Mouse (Mus musculus): ENCODE measurements around the gene Akr1cl. TPM values are rescaled to one million over a fixed set of nuclear protein-coding genes. Genes with fewer than 3 reads are reported as not detected.

Akr1cl gene
- total RNA-seq (2014; rRNA removed; ENCODE audit: low replicate concordance) (1.4 TPM in 1 of 2 replicates, not detected in the other), polyA plus RNA-seq (2015; fragmentation: Nextera tagmentation; extraction: Ambion mirVana) (0.51 and 0.66 TPM in 2 replicates)

- Histone ChIP-seq H3K36me3 (replicated peaks; ENCODE audit: control insufficient read depth, insufficient read depth, low read length) (no peaks in the 10 kb centered on the region), H3K27me3 (ENCODE audit: control insufficient read depth, insufficient read depth, low read length) (no peaks in the 10 kb centered on the region), H3K27ac (ENCODE audit: low read depth) (no peak within 1 kb of the TSS), H3K4me1 (ENCODE audit: control insufficient read depth, insufficient read depth) (no peaks in the 10 kb centered on the region), H3K4me2 (ENCODE audit: low read depth, low read length) (no peak within 1 kb of the TSS), H3K4me3 (ENCODE audit: low read depth, low read length) (no peak within 1 kb of the TSS), H3K9ac (replicated peaks; ENCODE audit: low read depth, low read length) (no peak within 1 kb of the TSS), H3K9me3 (replicated peaks; ENCODE audit: control insufficient read depth, low read length) (0 out of 2 replicates have a peak, but pooled peaks cover under 1% of the 10 kb centered on the region)
- ATAC-seq (ENCODE audit: insufficient read depth, low read depth) (no peak), DNase-seq (ENCODE audit: low spot score) (no peak)
- TF ChIP-seq EP300 (IDR thresholded peaks at IDR 0.05; ENCODE audit: low read depth) (no peak), CTCF (IDR thresholded peaks at IDR 0.05; ENCODE audit: low read depth) (no peak)
These were observed at the start of gene Akr1cl for GRCm38 (mm10) chr1:65032641-65033040. Gene Akr1cl (minus strand): TSS chr1:65032759.

DNA sequence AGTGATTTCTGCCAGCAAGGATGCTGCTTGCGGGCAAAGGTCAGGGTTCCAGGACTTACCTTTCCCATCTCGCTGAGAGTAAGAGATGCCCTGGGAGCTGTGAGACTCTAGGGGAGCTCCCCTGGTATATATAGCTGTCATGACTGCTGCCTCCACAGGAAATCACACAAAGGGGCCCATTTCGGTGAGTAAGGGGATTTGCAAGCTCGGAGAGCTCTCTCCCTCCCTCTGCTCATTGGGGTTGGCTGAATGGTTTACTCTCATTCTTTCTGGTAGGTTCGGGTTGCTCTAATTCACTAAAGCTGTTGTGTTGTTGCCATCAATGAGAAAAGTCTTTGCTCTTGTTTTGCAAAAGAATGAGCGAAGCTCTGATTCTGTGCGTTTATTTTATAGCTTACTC is 49.6 kb upstream of the Akr1cl start, which contains the start of gene Crygb:
Gene Crygb (minus strand): TSS at position 101 of the 400 bp plus-strand sequence.
- 44% methylated on average over 7 of the region's 7 CpGs for WGBS
- DNase-seq (ENCODE audit: low spot score) (no peak), ATAC-seq (ENCODE audit: insufficient read depth, low read depth) (no peak)
- H3K4me2 ChIP-seq (ENCODE audit: low read depth, low read length), result no peak within 1 kb of the TSS
- no peak within 1 kb of the TSS for H3K27ac ChIP-seq (ENCODE audit: low read depth)
- no peaks in the 10 kb centered on the region for H3K36me3 ChIP-seq (replicated peaks; ENCODE audit: control insufficient read depth, insufficient read depth, low read length)
- no peak within 1 kb of the TSS for H3K9ac ChIP-seq (replicated peaks; ENCODE audit: low read depth, low read length)
- no peaks in the 10 kb centered on the region for H3K9me3 ChIP-seq (replicated peaks; ENCODE audit: control insufficient read depth, low read length)
- H3K4me3 ChIP-seq (ENCODE audit: low read depth, low read length), result no peak within 1 kb of the TSS
- no peaks in the 10 kb centered on the region for H3K4me1 ChIP-seq (ENCODE audit: control insufficient read depth, insufficient read depth)
- TF ChIP-seq EP300 (IDR thresholded peaks at IDR 0.05; ENCODE audit: low read depth), result no peak
- no peak for TF ChIP-seq CTCF (IDR thresholded peaks at IDR 0.05; ENCODE audit: low read depth)
- no peaks in the 10 kb centered on the region for H3K27me3 ChIP-seq (ENCODE audit: control insufficient read depth, insufficient read depth, low read length)

GRCm38 (mm10) chr1:65075607-65076006 is 43.0 kb upstream of the Akr1cl start:
- no peak for ATAC-seq (ENCODE audit: insufficient read depth, low read depth)
- TF ChIP-seq EP300 (IDR thresholded peaks at IDR 0.05; ENCODE audit: low read depth) (no peak), CTCF (IDR thresholded peaks at IDR 0.05; ENCODE audit: low read depth) (peak; percentile 42)
- 9% methylated on average over 5 of the region's 5 CpGs for WGBS

DNA sequence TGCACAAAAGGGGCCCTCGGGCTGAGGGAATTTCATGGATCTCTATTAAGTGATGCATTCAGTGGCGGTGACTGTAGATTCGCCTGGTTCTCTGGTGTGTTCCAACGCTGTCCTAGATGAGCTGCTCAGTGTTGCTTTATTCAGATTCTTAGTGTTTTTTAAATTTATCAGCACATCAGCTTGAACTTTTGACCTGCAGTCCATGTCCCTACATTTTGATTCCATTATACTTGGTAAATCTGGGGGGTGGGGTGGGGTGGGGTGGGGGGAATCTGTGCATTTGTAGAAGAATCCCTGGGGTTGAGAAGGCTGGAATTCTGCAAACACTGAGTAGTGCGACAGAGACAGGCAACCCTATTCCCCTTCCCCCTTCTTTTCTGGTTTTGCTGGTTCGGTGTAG is 41.0 kb upstream of the Akr1cl start, which contains the start of gene Crygc:
Gene Crygc (minus strand): TSS at position 101 of the 400 bp plus-strand sequence.
- TF ChIP-seq CTCF (IDR thresholded peaks at IDR 0.05; ENCODE audit: low read depth), result no peak
- TF ChIP-seq EP300 (IDR thresholded peaks at IDR 0.05; ENCODE audit: low read depth), result no peak
- Histone ChIP-seq H3K9me3 (replicated peaks; ENCODE audit: control insufficient read depth, low read length) (no peaks in the 10 kb centered on the region), H3K9ac (replicated peaks; ENCODE audit: low read depth, low read length) (no peak within 1 kb of the TSS), H3K4me3 (ENCODE audit: low read depth, low read length) (no peak within 1 kb of the TSS), H3K27ac (ENCODE audit: low read depth) (no peak within 1 kb of the TSS), H3K4me1 (ENCODE audit: control insufficient read depth, insufficient read depth) (no peaks in the 10 kb centered on the region), H3K27me3 (ENCODE audit: control insufficient read depth, insufficient read depth, low read length) (no peaks in the 10 kb centered on the region), H3K36me3 (replicated peaks; ENCODE audit: control insufficient read depth, insufficient read depth, low read length) (no peaks in the 10 kb centered on the region), H3K4me2 (ENCODE audit: low read depth, low read length) (no peak within 1 kb of the TSS)
- 72% methylated on average over 6 of the region's 6 CpGs for WGBS
- DNase-seq (ENCODE audit: low spot score) (no peak), ATAC-seq (ENCODE audit: insufficient read depth, low read depth) (no peak)

More at GRCm38 (mm10) chr1:65075607-65076006, 43.0 kb upstream of the Akr1cl start:
- H3K9ac ChIP-seq (replicated peaks; ENCODE audit: low read depth, low read length), result no peak overlapping the region
- no peak overlapping the region for H3K4me3 ChIP-seq (ENCODE audit: low read depth, low read length)
- H3K4me2 ChIP-seq (ENCODE audit: low read depth, low read length), result no peak overlapping the region
- H3K9me3 ChIP-seq (replicated peaks; ENCODE audit: control insufficient read depth, low read length), result no peaks in the 10 kb centered on the region
- DNase-seq (ENCODE audit: low spot score), result peak; percentile 36
- no peaks in the 10 kb centered on the region for H3K27me3 ChIP-seq (ENCODE audit: control insufficient read depth, insufficient read depth, low read length)
- H3K4me1 ChIP-seq (ENCODE audit: control insufficient read depth, insufficient read depth), result no peaks in the 10 kb centered on the region
- H3K27ac ChIP-seq (ENCODE audit: low read depth), result no peak overlapping the region
- H3K36me3 ChIP-seq (replicated peaks; ENCODE audit: control insufficient read depth, insufficient read depth, low read length), result no peaks in the 10 kb centered on the region

DNA sequence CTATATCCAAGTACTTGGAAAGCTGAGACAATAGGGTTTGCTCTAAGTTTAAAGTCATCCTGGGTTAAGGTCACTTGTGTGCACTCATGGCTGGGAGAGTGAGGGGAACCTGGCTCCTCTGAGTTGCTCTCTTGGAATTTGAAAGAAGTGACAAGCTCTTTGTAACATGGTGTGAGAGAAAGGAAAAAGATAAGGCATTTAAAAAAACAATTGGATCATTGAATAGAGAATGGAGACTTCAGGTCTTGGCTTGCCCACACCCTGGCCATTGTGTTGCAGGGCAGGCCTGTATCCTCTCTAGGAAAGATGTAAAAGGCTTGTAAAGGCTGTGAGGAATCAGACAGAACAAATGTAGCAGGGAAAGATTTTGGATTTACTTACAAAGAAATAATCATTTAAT is 35.3 kb upstream of the Akr1cl start:
- no peaks in the 10 kb centered on the region for H3K9me3 ChIP-seq (replicated peaks; ENCODE audit: control insufficient read depth, low read length)
- H3K36me3 ChIP-seq (replicated peaks; ENCODE audit: control insufficient read depth, insufficient read depth, low read length), result no peaks in the 10 kb centered on the region
- H3K4me2 ChIP-seq (ENCODE audit: low read depth, low read length), result no peak overlapping the region
- H3K9ac ChIP-seq (replicated peaks; ENCODE audit: low read depth, low read length), result no peak overlapping the region
- DNase-seq (ENCODE audit: low spot score), result no peak
- no peaks in the 10 kb centered on the region for H3K4me1 ChIP-seq (ENCODE audit: control insufficient read depth, insufficient read depth)
- TF ChIP-seq CTCF (IDR thresholded peaks at IDR 0.05; ENCODE audit: low read depth) (no peak), EP300 (IDR thresholded peaks at IDR 0.05; ENCODE audit: low read depth) (no peak)
- no peak for ATAC-seq (ENCODE audit: insufficient read depth, low read depth)
- no peak overlapping the region for H3K27ac ChIP-seq (ENCODE audit: low read depth)
- no peak overlapping the region for H3K4me3 ChIP-seq (ENCODE audit: low read depth, low read length)
- no peaks in the 10 kb centered on the region for H3K27me3 ChIP-seq (ENCODE audit: control insufficient read depth, insufficient read depth, low read length)

DNA sequence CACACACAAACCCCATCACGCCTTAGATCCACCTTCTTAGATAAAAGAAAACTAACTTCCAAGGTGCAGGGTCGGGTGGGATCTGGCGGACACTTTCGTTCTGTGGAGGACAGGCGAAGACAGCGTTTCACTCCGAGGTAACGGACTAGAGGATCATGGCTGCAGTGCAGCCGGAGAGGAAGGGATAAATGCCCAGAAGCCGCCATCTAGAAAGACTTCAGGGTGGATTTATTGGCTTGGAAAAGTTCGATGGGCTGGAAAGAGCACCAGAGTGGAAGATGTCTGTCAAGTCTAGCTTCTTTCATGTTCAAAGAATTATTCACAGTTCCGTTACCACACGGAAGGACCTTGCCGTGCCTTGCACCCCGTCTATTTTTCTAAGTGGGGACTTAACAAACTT is 31.6 kb upstream of the Akr1cl start:
- Histone ChIP-seq H3K36me3 (replicated peaks; ENCODE audit: control insufficient read depth, insufficient read depth, low read length) (no peaks in the 10 kb centered on the region), H3K27me3 (ENCODE audit: control insufficient read depth, insufficient read depth, low read length) (no peaks in the 10 kb centered on the region), H3K9ac (replicated peaks; ENCODE audit: low read depth, low read length) (no peak overlapping the region), H3K4me1 (ENCODE audit: control insufficient read depth, insufficient read depth) (no peaks in the 10 kb centered on the region), H3K4me2 (ENCODE audit: low read depth, low read length) (no peak overlapping the region), H3K4me3 (ENCODE audit: low read depth, low read length) (no peak overlapping the region), H3K9me3 (replicated peaks; ENCODE audit: control insufficient read depth, low read length) (no peaks in the 10 kb centered on the region), H3K27ac (ENCODE audit: low read depth) (no peak overlapping the region)
- DNase-seq (ENCODE audit: low spot score), result no peak
- WGBS, result 89% methylated on average over 15 of the region's 15 CpGs
- no peak for TF ChIP-seq EP300 (IDR thresholded peaks at IDR 0.05; ENCODE audit: low read depth)
- TF ChIP-seq CTCF (IDR thresholded peaks at IDR 0.05; ENCODE audit: low read depth), result no peak
- ATAC-seq (ENCODE audit: insufficient read depth, low read depth), result no peak
